Mouse (Mus musculus) heart, postnatal 0 days (tissue): ENCODE measurements around the gene Bmx. TPM values are rescaled to one million over a fixed set of nuclear protein-coding genes. Genes with fewer than 3 reads are reported as not detected.

Experiments used
- ATAC-seq: fragments of 200-750 bp; cut with Nextera tagmentation; 2 replicates; pipeline ENCODE4 v1.8.0; 2017; ENCODE audit warnings: low read depth, moderate number of reproducible peaks, moderate library complexity; ENCODE audit not compliant: insufficient read depth
- DNase-seq: peaks from one replicate; pipeline ENCODE4 v3.0.0-alpha.2; 2016; ENCODE audit warnings: low spot score
- H3K27ac ChIP-seq: fragments of 300-500 bp; sonication (generic); 2 replicates; pipeline ENCODE4 v1.5.1; 2014; ENCODE audit warnings: low read depth, mild to moderate bottlenecking
- H3K27me3 ChIP-seq: fragments of 300-500 bp; sonication (generic); 2 replicates; pipeline ENCODE4 v1.6.1; 2014; ENCODE audit warnings: low read length, mixed read lengths; ENCODE audit not compliant: control insufficient read depth, insufficient read depth
- H3K36me3 ChIP-seq: fragments of 300-500 bp; sonication (generic); replicated peaks from 2 replicates; pipeline ENCODE4 v1.6.1; 2014; ENCODE audit warnings: low read length, mixed read lengths; ENCODE audit not compliant: control insufficient read depth, insufficient read depth
- H3K4me1 ChIP-seq: fragments of 300-500 bp; sonication (generic); 2 replicates; pipeline ENCODE4 v1.6.1; 2014; ENCODE audit warnings: antibody characterized with exemption; ENCODE audit not compliant: control insufficient read depth, insufficient read depth
- H3K4me2 ChIP-seq: fragments of 300-500 bp; sonication (generic); 2 replicates; pipeline ENCODE4 v1.6.1; 2014; ENCODE audit warnings: low read depth, mild to moderate bottlenecking, low read length, moderate library complexity
- H3K4me3 ChIP-seq: fragments of 300-500 bp; sonication (generic); 2 replicates; pipeline ENCODE4 v1.5.1; 2014; ENCODE audit warnings: low read depth, low read length
- H3K9ac ChIP-seq: fragments of 300-500 bp; sonication (generic); replicated peaks from 2 replicates; pipeline ENCODE4 v1.6.1; 2014; ENCODE audit warnings: low read depth, low read length, mixed read lengths
- H3K9me3 ChIP-seq: fragments of 300-500 bp; sonication (generic); replicated peaks from 2 replicates; pipeline ENCODE4 v1.6.1; 2016; ENCODE audit warnings: low read length; ENCODE audit not compliant: control insufficient read depth
- CTCF ChIP-seq: IDR thresholded peaks from 2 replicates; pipeline ENCODE4 v1.5.1; 2016; ENCODE audit warnings: antibody characterized with exemption, control low read depth, low read depth
- EP300 ChIP-seq: IDR thresholded peaks from 2 replicates; pipeline ENCODE4 v1.6.1; 2016; ENCODE audit warnings: antibody characterized with exemption, low read depth
- WGBS: fragments of 180-500 bp; shearing (Covaris S2); extraction: QIAGEN DNeasy Blood & Tissue Kit; methylation state at CpG from one replicate; pipeline ENCODE4 v1.1.7; 2014; 5-methylcytosine and 5-hydroxymethylcytosine counted together
- polyA plus RNA-seq: library from polyadenylated mRNA; unstranded; fragments of >200 nt; fragmentation: Nextera tagmentation; extraction: Ambion mirVana; gene quantifications from 2 replicates; pipeline ENCODE4 v1.2.1, GENCODE M21; 2015
- total RNA-seq: library from RNA; depleted of rRNA; stranded (reverse); fragments of >200 nt; gene quantifications from 2 replicates; pipeline ENCODE4 v1.2.3, GENCODE M21; 2014; ENCODE audit warnings: low replicate concordance

The Bmx gene
- total and polyA plus RNA-seq, 2 experiments from 2014 or later, result 1.8 to 3.7 TPM

DNA sequence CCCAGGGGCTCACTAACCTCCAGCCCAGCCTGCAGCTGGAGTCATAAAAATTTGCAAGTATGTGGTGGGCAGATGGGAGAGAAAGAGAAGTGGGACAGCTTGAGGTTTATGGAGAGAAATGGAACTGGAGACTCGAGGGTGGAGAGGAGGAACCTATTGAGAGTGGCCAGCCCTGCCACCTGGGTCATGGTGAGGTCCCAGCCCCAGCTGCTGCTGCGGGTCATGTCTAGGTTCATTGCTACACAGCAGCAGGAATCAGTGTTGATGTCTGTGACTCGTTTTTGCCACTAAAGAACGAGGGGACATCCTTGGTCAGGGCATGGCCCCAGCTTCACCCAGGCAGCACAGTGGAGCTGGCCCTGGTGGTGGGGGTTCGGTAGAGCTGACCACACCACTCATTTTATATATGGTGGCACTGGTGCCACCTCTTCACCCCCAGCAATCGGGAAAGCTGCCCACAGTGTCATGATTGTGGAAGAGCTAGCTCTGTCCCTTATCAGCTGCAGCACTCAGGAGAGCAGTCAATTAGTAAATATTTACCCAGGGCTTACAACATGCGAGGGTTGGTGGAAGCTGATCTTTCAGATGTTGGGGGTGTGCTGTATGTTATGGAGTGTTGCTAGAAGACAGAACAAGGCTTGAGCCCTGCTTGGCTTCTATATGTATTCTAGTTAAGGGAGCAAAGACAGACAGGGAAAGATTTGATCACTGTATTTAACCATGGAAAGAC lies 23.1 kb upstream of the Bmx start:
- no peak overlapping the region for H3K4me3 ChIP-seq
- no peak for ATAC-seq
- WGBS, result 52% methylated on average over 7 of the region's 7 CpGs

DNA sequence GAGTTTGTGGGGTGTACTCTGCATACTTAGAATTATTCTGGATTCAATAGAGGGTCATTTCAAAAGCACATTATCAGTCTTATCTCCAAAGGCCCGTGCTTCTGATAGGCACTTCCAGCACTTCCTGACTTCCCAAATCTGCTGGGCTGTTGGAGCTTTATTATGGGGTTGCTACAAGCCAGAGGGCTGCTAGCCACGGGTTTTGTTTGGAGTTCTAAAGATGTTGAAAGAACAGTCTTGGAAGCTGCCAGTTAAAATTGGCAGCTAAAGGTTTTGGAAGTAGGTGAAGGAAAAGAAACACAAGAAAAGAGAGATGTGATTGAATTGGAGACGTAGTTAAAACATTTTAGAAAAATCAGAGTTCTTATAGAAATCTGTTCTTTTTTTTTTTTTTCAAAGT lies 17.5 kb upstream of the Bmx start:
- Histone ChIP-seq H3K4me1 (no peaks in the 10 kb centered on the region), H3K27me3 (no peaks in the 10 kb centered on the region), H3K36me3 (no peaks in the 10 kb centered on the region), H3K4me2 (no peak overlapping the region), H3K9me3 (no peaks in the 10 kb centered on the region), H3K27ac (no peak overlapping the region), H3K4me3 (no peak overlapping the region), H3K9ac (no peak overlapping the region)
- WGBS, result 40% methylated on average over 3 of the region's 3 CpGs
- no peak for ATAC-seq
- no peak for DNase-seq
- TF ChIP-seq EP300, result no peak
- no peak for TF ChIP-seq CTCF

More for the DNA sequence above, 23.1 kb upstream of the Bmx start:
- no peaks in the 10 kb centered on the region for H3K27me3 ChIP-seq
- no peak for TF ChIP-seq EP300
- TF ChIP-seq CTCF, result no peak
- no peaks in the 10 kb centered on the region for H3K36me3 ChIP-seq
- no peak overlapping the region for H3K27ac ChIP-seq
- no peaks in the 10 kb centered on the region for H3K4me1 ChIP-seq
- DNase-seq, result no peak
- no peak overlapping the region for H3K4me2 ChIP-seq
- H3K9ac ChIP-seq, result no peak overlapping the region
- no peaks in the 10 kb centered on the region for H3K9me3 ChIP-seq

DNA sequence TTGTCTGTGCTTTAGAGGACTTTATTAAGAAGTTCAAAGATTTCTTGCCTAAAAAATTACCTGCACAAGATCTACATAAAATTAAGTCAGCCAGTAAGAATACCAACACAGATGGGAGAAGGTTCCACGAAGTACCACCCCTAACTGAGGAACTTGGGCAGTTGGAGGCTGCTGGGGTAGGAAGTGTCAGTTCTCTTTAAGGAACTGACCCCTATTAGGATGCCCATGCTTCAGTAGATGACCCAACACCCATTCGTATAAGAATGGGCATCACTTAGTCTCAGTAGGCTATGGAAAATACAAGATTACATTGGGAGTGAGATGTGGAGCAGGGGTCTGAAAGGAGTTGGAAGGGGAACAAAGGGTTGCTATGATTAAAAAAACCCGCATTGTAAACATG lies 12.6 kb upstream of the Bmx start:
- no peaks in the 10 kb centered on the region for H3K36me3 ChIP-seq
- H3K27ac ChIP-seq, result no peak overlapping the region
- H3K4me3 ChIP-seq, result no peak overlapping the region
- ATAC-seq (no peak), DNase-seq (no peak)
- no peaks in the 10 kb centered on the region for H3K9me3 ChIP-seq
- no peak overlapping the region for H3K4me2 ChIP-seq
- TF ChIP-seq CTCF, result no peak
- TF ChIP-seq EP300, result no peak
- H3K4me1 ChIP-seq, result no peaks in the 10 kb centered on the region
- H3K27me3 ChIP-seq, result no peaks in the 10 kb centered on the region
- H3K9ac ChIP-seq, result no peak overlapping the region
- 72% methylated on average over 3 of the region's 3 CpGs for WGBS

DNA sequence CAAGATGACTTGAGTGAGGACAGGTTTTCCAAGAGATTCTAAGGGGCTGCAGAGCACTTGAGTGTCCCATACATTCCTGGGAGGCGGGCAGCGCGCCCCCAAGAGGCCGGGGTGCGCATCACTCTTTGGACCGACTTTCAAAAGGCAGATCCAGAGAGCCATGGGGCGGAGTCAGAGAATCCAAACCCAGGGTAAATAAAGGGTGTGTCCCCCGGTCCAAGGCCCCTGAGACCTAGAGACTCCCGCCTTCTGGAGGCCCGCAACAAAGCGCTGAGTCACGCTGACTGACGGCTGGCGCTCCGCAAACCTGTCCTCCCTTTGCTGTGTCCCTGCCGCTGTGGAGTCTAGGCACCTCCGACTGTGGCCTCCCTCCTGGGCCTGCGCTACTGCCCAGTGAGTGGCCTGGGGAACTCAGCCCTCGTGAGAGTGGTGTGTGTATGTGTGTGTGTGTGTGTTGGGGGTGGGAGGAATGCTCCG lies 11.3 kb upstream of the Bmx start, which contains the start of gene Pir:
Gene Pir, plus strand, starts transcription at position 87 of the 477 bp plus-strand sequence.
- no peak within 1 kb of the TSS for H3K27ac ChIP-seq
- no peaks in the 10 kb centered on the region for H3K36me3 ChIP-seq

DNA sequence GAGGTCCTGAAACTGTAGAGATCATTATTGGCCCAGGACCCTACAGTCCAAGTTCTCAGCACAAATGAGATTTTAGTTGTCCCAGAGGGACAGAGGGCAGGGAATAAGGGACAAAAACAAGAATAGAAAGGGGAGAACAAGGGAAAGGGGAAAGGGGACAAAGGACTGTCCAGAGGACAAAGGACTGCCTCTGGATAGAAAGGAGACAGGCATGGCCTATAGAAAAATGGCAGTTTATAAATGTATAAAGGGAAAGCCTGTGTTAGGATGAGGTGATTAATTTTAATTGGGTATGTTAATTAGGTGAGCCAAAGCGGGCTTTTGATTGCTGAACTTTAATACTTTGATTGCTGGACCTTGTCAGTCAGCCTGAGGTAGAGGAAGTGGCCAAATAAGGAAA lies 6.9 kb upstream of the Bmx start:
- Histone ChIP-seq H3K4me3 (no peak overlapping the region), H3K27me3 (no peaks in the 10 kb centered on the region), H3K27ac (no peak overlapping the region), H3K9me3 (no peaks in the 10 kb centered on the region), H3K4me2 (no peak overlapping the region), H3K4me1 (no peaks in the 10 kb centered on the region), H3K36me3 (no peaks in the 10 kb centered on the region), H3K9ac (no peak overlapping the region)
- 50% methylated on average over 1 of the region's 1 CpGs for WGBS
- DNase-seq (no peak), ATAC-seq (no peak)
- no peak for TF ChIP-seq EP300
- TF ChIP-seq CTCF, result no peak

More for the DNA sequence above, 11.3 kb upstream of the Bmx start, which contains the start of gene Pir:
- H3K4me2 ChIP-seq, result peak within 1 kb of the TSS; percentile 55
- no peaks in the 10 kb centered on the region for H3K4me1 ChIP-seq
- no peaks in the 10 kb centered on the region for H3K9me3 ChIP-seq
- H3K27me3 ChIP-seq, result no peaks in the 10 kb centered on the region
- DNase-seq, result peak; percentile 28
- ATAC-seq, result peak; percentile 70
- 20% methylated on average over 20 of the region's 20 CpGs for WGBS
- H3K4me3 ChIP-seq, result peak within 1 kb of the TSS; percentile 41
- TF ChIP-seq EP300, result no peak
- TF ChIP-seq CTCF, result peak; percentile 37
- peak within 1 kb of the TSS; percentile 29; the same call in 1 of the 2 replicates for H3K9ac ChIP-seq
